Mouse (Mus musculus): Measurements from ENCODE around the gene Osbpl6. TPM values are rescaled to one million over a fixed set of nuclear protein-coding genes. Genes with fewer than 3 reads are reported as not detected.
A peak's percentile ranks its signal among the peaks of the same experiment; 100 is the strongest.

The Osbpl6 gene
- polyA plus RNA-seq, 1 experiment from 2014 or later: 24.7 TPM

DNA sequence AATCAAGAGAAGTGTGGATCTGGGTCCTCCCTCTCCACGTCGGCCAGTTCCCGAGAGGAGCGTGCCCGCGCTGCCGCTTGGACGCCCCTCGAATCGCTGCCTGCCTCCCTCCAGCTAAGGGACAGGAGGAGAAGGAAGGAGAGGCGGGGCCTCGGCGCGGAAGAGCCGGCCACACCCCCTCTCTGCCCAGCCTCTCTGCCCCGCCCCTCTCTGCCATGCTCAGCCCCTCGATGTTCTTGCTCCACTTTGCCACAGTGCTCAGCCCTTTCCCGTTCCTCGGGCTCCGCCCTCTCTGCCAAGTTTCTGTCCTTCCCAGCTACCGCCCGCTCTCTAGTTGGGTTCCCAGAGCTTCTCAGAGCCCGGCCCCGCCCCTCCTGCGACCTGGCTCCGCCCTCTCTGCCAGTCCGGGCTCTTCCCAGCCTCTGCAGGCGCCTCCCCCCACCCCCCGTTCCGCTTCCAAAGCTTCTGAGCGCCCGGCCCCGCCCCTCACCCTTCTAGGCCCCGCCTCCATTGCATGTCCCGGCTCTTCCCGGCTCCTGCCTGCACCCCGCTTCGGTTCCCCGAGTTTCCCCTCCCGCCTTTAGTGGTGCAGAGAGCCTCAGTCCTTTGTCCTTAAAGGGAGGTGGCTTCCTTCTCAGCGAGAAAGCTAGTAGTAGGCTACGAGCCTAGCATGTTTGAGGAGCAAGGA lies 241.7 kb downstream of the Osbpl6 start, which contains the start of the genes Prkra and Pjvk:
Prkra (minus strand) TSS at position 133 of the 688 bp plus-strand sequence.
Pjvk (plus strand) TSS at position 594 of the 688 bp plus-strand sequence.
- Histone ChIP-seq H3K4me3 (peak within 1 kb of the TSS; percentile 84), H3K9ac (peak within 1 kb of the TSS; percentile 79), H3K27me3 (replicated peaks) (no peaks in the 10 kb centered on the region), H3K4me1 (peaks cover 21% of the 10 kb centered on the region), H3K36me3 (replicated peaks) (0 out of 2 replicates have a peak, but pooled peaks cover 3% of the 10 kb centered on the region), H3K9me3 (no peaks in the 10 kb centered on the region), H3K27ac (peak within 1 kb of the TSS; percentile 93), H3K4me2 (peak within 1 kb of the TSS; percentile 61)
- peak; percentile 98 for ATAC-seq (replicated peaks)
- 1% methylated on average over 40 of the region's 42 CpGs for WGBS

DNA sequence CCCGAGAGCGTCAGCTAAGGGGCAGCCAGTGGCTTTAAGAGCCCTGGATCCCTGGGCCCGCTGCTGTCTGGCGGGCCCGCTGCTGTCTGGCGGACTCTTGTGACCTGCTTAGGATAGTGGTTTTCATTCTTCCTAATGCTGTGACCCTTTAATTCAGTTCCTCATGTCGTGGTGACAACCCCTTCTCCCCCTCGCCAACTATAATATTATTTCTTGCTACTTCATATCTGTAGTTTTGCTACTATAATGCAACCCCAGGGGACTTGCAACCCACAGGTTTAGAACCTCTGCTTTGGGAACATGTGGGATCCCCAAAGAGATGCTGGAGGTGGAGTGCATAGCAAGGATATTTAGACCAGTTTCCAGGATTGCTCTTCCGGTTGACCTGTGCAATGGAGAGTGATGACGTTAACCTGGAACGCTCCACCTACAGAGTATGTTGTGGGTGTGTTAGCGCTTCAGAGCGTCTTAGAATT lies 242.4 kb downstream of the Osbpl6 start:
- Histone ChIP-seq H3K4me2 (peak overlapping the region; percentile 61), H3K4me1 (peaks cover 21% of the 10 kb centered on the region), H3K36me3 (replicated peaks) (no peaks in the 10 kb centered on the region), H3K27me3 (replicated peaks) (no peaks in the 10 kb centered on the region), H3K9me3 (no peaks in the 10 kb centered on the region), H3K27ac (peak overlapping the region; percentile 93), H3K9ac (peak overlapping the region; percentile 27; the same call in 1 of the 2 replicates), H3K4me3 (peak overlapping the region; percentile 84)
- 27% methylated on average over 13 of the region's 13 CpGs for WGBS
- ATAC-seq (replicated peaks): peak; percentile 47

Small RNA genes within 50 kb of the gene (microRNA-seq; reads per million reads assigned to microRNA genes)
- gene Gm23164: not detected

Other genes starting within 250 kb of the Osbpl6 start
- gene Pde11a, start 67.7 kb upstream of the Osbpl6 start, polyA plus RNA-seq (2015; fragmentation: Nextera tagmentation; extraction: Ambion mirVana): 0.52 and 0.96 TPM in 2 replicates
- gene Cyct, start 46.1 kb upstream of the Osbpl6 start, polyA plus RNA-seq (2015; fragmentation: Nextera tagmentation; extraction: Ambion mirVana): 0.27 TPM in 1 of 2 replicates, not detected in the other
- gene Rbm45, start 36.5 kb upstream of the Osbpl6 start, polyA plus RNA-seq (2015; fragmentation: Nextera tagmentation; extraction: Ambion mirVana): 16.8 and 17.0 TPM in 2 replicates
- gene Prkra, start 241.5 kb downstream of the Osbpl6 start, polyA plus RNA-seq (2015; fragmentation: Nextera tagmentation; extraction: Ambion mirVana): 104 and 108 TPM in 2 replicates
- gene Pjvk, start 242.0 kb downstream of the Osbpl6 start, polyA plus RNA-seq (2015; fragmentation: Nextera tagmentation; extraction: Ambion mirVana): 0.65 and 0.93 TPM in 2 replicates

Measured in midbrain, embryonic 15.5 days (tissue).